17 mouse cellular contexts compared by ENCODE assay signal in genomic region chr8:107466642-107467041, GRCm38 (mm10). TPM values are rescaled to one million over a fixed set of nuclear protein-coding genes. Genes with fewer than 3 reads are reported as not detected.
A peak's percentile ranks its signal among the peaks of the same experiment; 100 is the strongest.
DNase-seq lines count a peak whose midpoint lies in the region; ATAC-seq and TF ChIP-seq lines count a peak whose summit lies in the region.
"Had no signal": no experiment of that assay in that cellular context is flagged by ENCODE, and none has a peak within 500 bp of the region (broad histone marks: within the 10 kb centered on the region; RNA-seq: fewer than 3 reads in every experiment).

No protein-coding gene starts in this region.

- H3K9me3 ChIP-seq in forebrain, postnatal 0 days (ENCODE audit: low read length) = no peaks in the 10 kb centered on the region
- H3K9me3 ChIP-seq in forebrain, embryonic 16.5 days (ENCODE audit: control insufficient read depth, low read length) = no peaks in the 10 kb centered on the region
- no peaks in the 10 kb centered on the region for H3K9me3 ChIP-seq in liver, embryonic 12.5 days (replicated peaks)
- H3K9me3 ChIP-seq: stomach, embryonic 15.5 days had no signal

- peaks cover 15% of the 10 kb centered on the region for H3K36me3 ChIP-seq in forebrain, postnatal 0 days (ENCODE audit: insufficient read depth)
- no peaks in the 10 kb centered on the region; the same call in 1 of the 2 replicates for H3K36me3 ChIP-seq in forebrain, embryonic 16.5 days (ENCODE audit: control insufficient read depth, insufficient read depth)
- peaks cover 73% of the 10 kb centered on the region for H3K36me3 ChIP-seq in liver, embryonic 12.5 days
- H3K36me3 ChIP-seq: stomach, embryonic 15.5 days had no signal

- no peak for DNase-seq in forebrain, postnatal 0 days
- DNase-seq in 416B (ENCODE audit: low read depth) = peak; percentile 48
- DNase-seq in c-Kit-positive CD71-positive TER-119-positive erythroid progenitor cells, embryonic 14.5 days (ENCODE audit: low spot score) = peak; percentile 31
- DNase-seq in adrenal gland, adult 18-20 months (ENCODE audit: low spot score in 2 of 2) = no peak
- no peak for DNase-seq in urinary bladder, postnatal 10 days (ENCODE audit: low spot score)
- DNase-seq in cerebellum, postnatal 25 days = no peak
- DNase-seq: cerebellum, adult 8-10 months; heart, adult 11 months; kidney, adult 11 months; left cerebral cortex, postnatal 4 days; right cerebral cortex, postnatal 4 days had no signal

- peak; percentile 39 for TF ChIP-seq CTCF in forebrain, postnatal 0 days (IDR thresholded peaks at IDR 0.05; ENCODE audit: low read depth)

- no peaks in the 10 kb centered on the region for H3K27me3 ChIP-seq in forebrain, postnatal 0 days (ENCODE audit: insufficient read depth, low read length)
- H3K27me3 ChIP-seq in forebrain, embryonic 16.5 days (replicated peaks; ENCODE audit: control insufficient read depth, insufficient read depth, low read length) = no peaks in the 10 kb centered on the region
- no peaks in the 10 kb centered on the region for H3K27me3 ChIP-seq in liver, embryonic 12.5 days (replicated peaks)
- H3K27me3 ChIP-seq: stomach, embryonic 15.5 days had no signal

- H3K4me2 ChIP-seq in forebrain, postnatal 0 days (ENCODE audit: low read depth) = no peak overlapping the region
- H3K4me2 ChIP-seq in forebrain, embryonic 16.5 days (ENCODE audit: low read length) = no peak overlapping the region
- no peak overlapping the region for H3K4me2 ChIP-seq in liver, embryonic 12.5 days
- H3K4me2 ChIP-seq: stomach, embryonic 15.5 days had no signal

- no peaks in the 10 kb centered on the region for H3K4me1 ChIP-seq in forebrain, postnatal 0 days (ENCODE audit: insufficient read depth)
- H3K4me1 ChIP-seq in forebrain, embryonic 16.5 days (replicated peaks; ENCODE audit: control insufficient read depth, insufficient read depth, low read length) = no peaks in the 10 kb centered on the region; the same call in 1 of the 2 replicates
- H3K4me1 ChIP-seq in liver, embryonic 12.5 days = peaks cover 29% of the 10 kb centered on the region

- no peak for ATAC-seq in forebrain, postnatal 0 days
- no peak for ATAC-seq in forebrain, embryonic 16.5 days
- ATAC-seq in liver, embryonic 12.5 days = peak; percentile 58
- ATAC-seq: forebrain, embryonic 14.5 days had no signal

- no peak overlapping the region for H3K4me3 ChIP-seq in forebrain, postnatal 0 days (ENCODE audit: low read depth, low read length)
- H3K4me3 ChIP-seq in forebrain, embryonic 16.5 days (replicated peaks; ENCODE audit: low read length) = no peak overlapping the region
- H3K4me3 ChIP-seq in liver, embryonic 12.5 days = no peak overlapping the region
- H3K4me3 ChIP-seq: myocyte; stomach, embryonic 15.5 days had no signal

- 94% methylated on average over 5 of the region's 5 CpGs for WGBS in forebrain, postnatal 0 days
- WGBS in forebrain, embryonic 16.5 days = 87% methylated on average over 5 of the region's 5 CpGs
- 62% methylated on average over 5 of the region's 5 CpGs for WGBS in liver, embryonic 12.5 days (ENCODE audit: insufficient replicate concordance)

- H3K9ac ChIP-seq in forebrain, postnatal 0 days = no peak overlapping the region
- H3K9ac ChIP-seq in forebrain, embryonic 16.5 days (replicated peaks; ENCODE audit: low read depth, low read length) = no peak overlapping the region
- no peak overlapping the region for H3K9ac ChIP-seq in liver, embryonic 12.5 days
- H3K9ac ChIP-seq: stomach, embryonic 15.5 days had no signal

- no peak overlapping the region for H3K27ac ChIP-seq in forebrain, postnatal 0 days (ENCODE audit: low read depth, low read length)
- no peak overlapping the region for H3K27ac ChIP-seq in forebrain, embryonic 16.5 days (ENCODE audit: low read length)
- H3K27ac ChIP-seq in liver, embryonic 12.5 days = 0 out of 2 replicates have a peak overlapping the region, but pooled peaks have one; percentile 9
- H3K27ac ChIP-seq: macrophage; stomach, embryonic 15.5 days had no signal

RNA-seq across cellular contexts. Expression of gene Wwp2, which starts 30.5 kb away (rescaled TPM):
- 29.7 and 37.0 TPM in 2 replicates for total RNA-seq in forebrain, postnatal 0 days (2014; rRNA removed)
- 30.2 and 34.9 TPM in 2 replicates for polyA plus RNA-seq in forebrain, postnatal 0 days (2015; fragmentation: Nextera tagmentation; extraction: Ambion mirVana)
- polyA plus RNA-seq in forebrain, embryonic 16.5 days (2015; fragmentation: Nextera tagmentation; extraction: Ambion mirVana) = 41.5 and 43.0 TPM in 2 replicates
- 37.9 and 39.0 TPM in 2 replicates for polyA plus RNA-seq in liver, embryonic 12.5 days (2016; fragmentation: Nextera tagmentation; extraction: Ambion mirVana)
- total RNA-seq in adrenal gland, adult 18-20 months (2021) = 10 to 100 TPM; 32.7 to 33.2 TPM

RNA-seq across cellular contexts. Expression of gene Nob1, which starts 41.8 kb away (rescaled TPM):
- 25.9 and 29.7 TPM in 2 replicates for total RNA-seq in forebrain, postnatal 0 days (2014; rRNA removed)
- polyA plus RNA-seq in forebrain, postnatal 0 days (2015; fragmentation: Nextera tagmentation; extraction: Ambion mirVana) = 43.6 and 56.0 TPM in 2 replicates
- polyA plus RNA-seq in forebrain, embryonic 16.5 days (2015; fragmentation: Nextera tagmentation; extraction: Ambion mirVana) = 85.9 and 90.0 TPM in 2 replicates
- 63.7 and 68.9 TPM in 2 replicates for polyA plus RNA-seq in liver, embryonic 12.5 days (2016; fragmentation: Nextera tagmentation; extraction: Ambion mirVana)
- total RNA-seq in adrenal gland, adult 18-20 months (2021) = 10 to 100 TPM; 32.2 to 40.8 TPM

Comparison
In these comparisons a context has a peak if more than half of its experiments do, and no peak if none do; other contexts are left out.
1. DNase-seq: peak in 416B (single experiment) and c-Kit-positive CD71-positive TER-119-positive erythroid progenitor cells, embryonic 14.5 days (single experiment); none in forebrain, postnatal 0 days (single experiment), adrenal gland, adult 18-20 months (0 of 2), urinary bladder, postnatal 10 days (single experiment) and cerebellum, postnatal 25 days (0 of 2).